Mouse (Mus musculus): ENCODE data around the gene Pigo. TPM values are rescaled to one million over a fixed set of nuclear protein-coding genes. Genes with fewer than 3 reads are reported as not detected.
A peak's percentile ranks its signal among the peaks of the same experiment; 100 is the strongest.
"Not testable (repeated sequence)": the region's sequence is repeated elsewhere in the genome, so short reads cannot be mapped to it uniquely, and the experiment has no call there.

Gene Pigo
- total and polyA plus RNA-seq, 2 experiments from 2014 or later = 24.4 to 33.4 TPM

DNA sequence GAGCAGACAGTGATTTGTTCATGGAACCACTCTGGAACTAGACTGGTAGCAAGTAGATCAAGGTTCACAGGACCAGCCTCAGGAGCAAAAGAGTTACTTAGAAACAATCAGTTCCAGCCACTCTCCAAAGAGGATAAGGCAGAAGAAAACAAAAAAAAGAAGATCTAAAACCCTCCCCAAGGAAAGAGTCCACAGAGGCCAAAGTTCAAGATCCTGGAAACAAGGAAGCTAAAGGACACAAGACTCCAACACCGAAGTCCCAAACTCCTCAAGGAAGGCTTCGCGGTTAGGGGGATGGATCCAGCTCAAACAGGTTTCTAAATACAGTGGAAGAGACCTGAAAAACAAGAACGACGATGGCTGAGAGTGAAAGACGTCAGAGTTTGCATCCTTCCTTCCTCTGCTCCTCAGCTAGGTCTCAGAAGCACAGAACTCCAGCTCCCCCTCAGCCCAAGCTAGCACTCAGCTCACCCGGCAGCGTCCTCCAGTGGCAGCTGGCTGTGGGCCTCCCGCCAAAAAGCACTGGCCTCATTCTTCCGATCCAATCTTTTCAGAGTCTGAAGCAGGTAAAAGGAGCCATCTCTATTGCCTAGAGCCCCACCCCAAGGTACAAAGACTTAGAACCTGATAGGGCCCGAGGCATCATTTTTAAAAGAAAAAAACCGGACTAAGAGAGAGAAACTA lies 22.7 kb downstream of the Pigo start:
- H3K27ac ChIP-seq (ENCODE audit: low read depth, low read length) = no peak overlapping the region
- no peak overlapping the region for H3K9ac ChIP-seq (replicated peaks; ENCODE audit: low read length, poor library complexity, severe bottlenecking)
- no peaks in the 10 kb centered on the region for H3K36me3 ChIP-seq (ENCODE audit: insufficient read depth, low read length)
- H3K9me3 ChIP-seq (ENCODE audit: low read length) = no peaks in the 10 kb centered on the region
- no peak for TF ChIP-seq CTCF (IDR thresholded peaks at IDR 0.05)
- peaks cover 7% of the 10 kb centered on the region; the same call in 1 of the 2 replicates for H3K4me1 ChIP-seq (ENCODE audit: insufficient read depth, low read length)
- H3K4me3 ChIP-seq (ENCODE audit: low read depth, low read length) = no peak overlapping the region
- H3K27me3 ChIP-seq (ENCODE audit: insufficient read depth, low read length) = no peaks in the 10 kb centered on the region
- WGBS = 74% methylated on average over 12 of the region's 12 CpGs
- no peak for DNase-seq (ENCODE audit: low spot score)
- no peak for ATAC-seq (ENCODE audit: low FRiP score)
- no peak overlapping the region for H3K4me2 ChIP-seq (ENCODE audit: low read depth, low read length, poor library complexity, severe bottlenecking)

GRCm38 (mm10) chr4:43001272-43001671 lies 24.3 kb downstream of the Pigo start:
- ATAC-seq (ENCODE audit: low FRiP score) = no peak
- WGBS = 89% methylated on average over 2 of the region's 2 CpGs
- H3K4me2 ChIP-seq (ENCODE audit: low read depth, low read length, poor library complexity, severe bottlenecking) = no peak overlapping the region
- no peaks in the 10 kb centered on the region for H3K27me3 ChIP-seq (ENCODE audit: insufficient read depth, low read length)
- H3K4me1 ChIP-seq (ENCODE audit: insufficient read depth, low read length) = peaks cover 11% of the 10 kb centered on the region; the same call in 1 of the 2 replicates
- H3K9me3 ChIP-seq (ENCODE audit: low read length) = no peaks in the 10 kb centered on the region
- H3K36me3 ChIP-seq (ENCODE audit: insufficient read depth, low read length) = no peaks in the 10 kb centered on the region
- H3K27ac ChIP-seq (ENCODE audit: low read depth, low read length) = peak overlapping the region; percentile 85
- H3K4me3 ChIP-seq (ENCODE audit: low read depth, low read length) = no peak overlapping the region
- DNase-seq (ENCODE audit: low spot score) = no peak
- H3K9ac ChIP-seq (replicated peaks; ENCODE audit: low read length, poor library complexity, severe bottlenecking) = no peak overlapping the region
- no peak for TF ChIP-seq CTCF (IDR thresholded peaks at IDR 0.05)

- H3K36me3 ChIP-seq (ENCODE audit: insufficient read depth, low read length); H3K9me3 ChIP-seq (ENCODE audit: low read length); H3K27me3 ChIP-seq (ENCODE audit: insufficient read depth, low read length): not testable (repeated sequence)
- peak within 1 kb of the TSS; percentile 98 for H3K9ac ChIP-seq (replicated peaks; ENCODE audit: low read length, poor library complexity, severe bottlenecking)
- peak within 1 kb of the TSS; percentile 97 for H3K4me3 ChIP-seq (ENCODE audit: low read depth, low read length)
- ATAC-seq (ENCODE audit: low FRiP score) (peak; percentile 98), DNase-seq (ENCODE audit: low spot score) (peak; percentile 100)
- H3K4me1 ChIP-seq (ENCODE audit: insufficient read depth, low read length) = peaks cover 11% of the 10 kb centered on the region; the same call in 1 of the 2 replicates
- peak within 1 kb of the TSS; percentile 82 for H3K4me2 ChIP-seq (ENCODE audit: low read depth, low read length, poor library complexity, severe bottlenecking)
- under 1% methylated on average over 50 of the region's 56 CpGs for WGBS
- H3K27ac ChIP-seq (ENCODE audit: low read depth, low read length) = peak within 1 kb of the TSS; percentile 99
Measured at GRCm38 (mm10) chr4:43000141-43000986, 25.3 kb downstream of the Pigo start, which contains the start of gene Vcp. Vcp (minus strand) TSS chr4:43000507.

DNA sequence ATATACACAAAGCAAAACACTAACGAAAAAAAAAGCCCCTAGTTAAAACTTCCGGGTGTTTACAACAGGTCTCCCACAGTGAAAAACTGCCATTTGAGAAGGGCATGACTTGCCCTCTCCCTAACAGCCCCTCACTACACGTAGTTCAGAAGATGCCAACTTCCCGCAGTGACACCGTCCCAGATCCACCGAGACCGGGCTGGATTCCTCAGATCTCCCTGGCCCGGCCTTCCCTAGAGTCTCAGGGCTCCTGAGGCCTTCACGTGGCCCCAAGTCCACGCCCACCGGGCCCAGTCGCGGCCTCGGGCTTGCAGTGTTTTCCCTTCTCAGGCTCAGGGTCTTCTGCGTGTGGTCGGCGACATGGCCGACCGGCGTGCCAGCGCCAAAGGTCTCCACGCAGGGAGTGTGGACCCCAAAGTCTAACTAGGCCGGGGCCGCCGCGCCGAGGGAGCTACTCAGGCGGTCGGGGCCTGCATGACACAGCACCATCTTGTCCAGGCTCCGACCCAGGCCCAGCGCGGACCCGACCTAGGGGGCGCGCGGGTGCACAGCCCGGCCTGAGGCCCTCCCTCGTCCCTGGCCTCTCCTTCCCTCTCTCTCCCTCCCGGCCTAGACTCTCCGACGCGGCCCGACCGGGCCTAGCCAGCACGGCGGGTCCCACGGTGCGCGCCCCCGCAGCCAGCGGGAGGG lies 26.0 kb downstream of the Pigo start:
- peak overlapping the region; percentile 97 for H3K4me3 ChIP-seq (ENCODE audit: low read depth, low read length)
- H3K27me3 ChIP-seq (ENCODE audit: insufficient read depth, low read length) = no peaks in the 10 kb centered on the region
- peak; percentile 44 for TF ChIP-seq CTCF (IDR thresholded peaks at IDR 0.05)
- peak overlapping the region; percentile 82 for H3K4me2 ChIP-seq (ENCODE audit: low read depth, low read length, poor library complexity, severe bottlenecking)
- H3K36me3 ChIP-seq (ENCODE audit: insufficient read depth, low read length) = peaks cover 7% of the 10 kb centered on the region; the same call in 1 of the 2 replicates
- peak overlapping the region; percentile 98 for H3K9ac ChIP-seq (replicated peaks; ENCODE audit: low read length, poor library complexity, severe bottlenecking)
- peak; percentile 70 for ATAC-seq (ENCODE audit: low FRiP score)
- peak overlapping the region; percentile 99 for H3K27ac ChIP-seq (ENCODE audit: low read depth, low read length)
- DNase-seq (ENCODE audit: low spot score) = peak; percentile 71
- WGBS = under 1% methylated on average over 45 of the region's 51 CpGs
- H3K4me1 ChIP-seq (ENCODE audit: insufficient read depth, low read length) = peaks cover 11% of the 10 kb centered on the region; the same call in 1 of the 2 replicates
- H3K9me3 ChIP-seq (ENCODE audit: low read length) = no peaks in the 10 kb centered on the region

DNA sequence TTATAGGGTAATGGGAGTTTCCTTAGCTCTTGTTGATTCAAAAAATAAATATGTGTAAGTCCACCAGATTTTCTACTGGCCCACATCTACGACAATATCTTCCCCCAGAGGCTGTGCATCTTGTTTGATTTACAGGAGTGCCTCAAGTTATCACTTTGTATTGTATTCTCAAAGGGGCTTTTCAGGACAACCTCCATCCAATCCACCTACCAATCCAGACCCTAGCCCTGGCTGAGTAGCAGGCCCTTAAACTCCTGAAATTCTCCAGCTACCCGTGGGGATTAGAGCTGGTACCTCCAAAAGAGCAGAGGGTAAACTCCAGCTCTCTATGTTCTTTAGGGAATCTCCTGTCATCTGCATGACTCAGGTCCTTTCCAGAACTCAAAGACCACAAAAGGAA lies 27.6 kb downstream of the Pigo start:
- peak overlapping the region; percentile 36; the same call in 1 of the 2 replicates for H3K9ac ChIP-seq (replicated peaks; ENCODE audit: low read length, poor library complexity, severe bottlenecking)
- TF ChIP-seq CTCF (IDR thresholded peaks at IDR 0.05) = no peak
- 43% methylated on average over 2 of the region's 2 CpGs for WGBS
- H3K4me3 ChIP-seq (ENCODE audit: low read depth, low read length) = peak overlapping the region; percentile 97; the same call in 1 of the 2 replicates
- no peaks in the 10 kb centered on the region for H3K27me3 ChIP-seq (ENCODE audit: insufficient read depth, low read length)
- peaks cover 11% of the 10 kb centered on the region; the same call in 1 of the 2 replicates for H3K4me1 ChIP-seq (ENCODE audit: insufficient read depth, low read length)
- H3K36me3 ChIP-seq (ENCODE audit: insufficient read depth, low read length) = peaks cover 15% of the 10 kb centered on the region; the same call in 1 of the 2 replicates
- H3K4me2 ChIP-seq (ENCODE audit: low read depth, low read length, poor library complexity, severe bottlenecking) = peak overlapping the region; percentile 82
- ATAC-seq (ENCODE audit: low FRiP score) = no peak
- no peak for DNase-seq (ENCODE audit: low spot score)
- H3K27ac ChIP-seq (ENCODE audit: low read depth, low read length) = no peak overlapping the region
- no peaks in the 10 kb centered on the region for H3K9me3 ChIP-seq (ENCODE audit: low read length)
